Mouse (Mus musculus) heart, adult 2 months (tissue): ENCODE data around the gene Paxip1. TPM values are rescaled to one million over a fixed set of nuclear protein-coding genes. Genes with fewer than 3 reads are reported as not detected.
A peak's percentile ranks its signal among the peaks of the same experiment; 100 is the strongest.

ENCODE experiments used
- DNase-seq, 2 experiments: peaks; one replicate each; pipeline ENCODE4 v3.0.0; 2021
- H3K27ac ChIP-seq: fragments of 200-600 bp; 2 replicates; pipeline ENCODE4 v1.8.1; 2022
- H3K27me3 ChIP-seq: fragments of 200-500 bp; 2 replicates; pipeline ENCODE4 v1.6.1; 2012; ENCODE audit warnings: mild to moderate bottlenecking, low read length, inconsistent platforms, mixed read lengths; ENCODE audit not compliant: control insufficient read depth, insufficient read depth
- H3K36me3 ChIP-seq: fragments of 200-500 bp; 2 replicates; pipeline ENCODE4 v1.6.1; 2012; ENCODE audit warnings: low read length, inconsistent platforms; ENCODE audit not compliant: control insufficient read depth, insufficient read depth
- H3K4me1 ChIP-seq: fragments of 200-500 bp; 2 replicates; pipeline ENCODE4 v1.6.1; 2011; ENCODE audit warnings: low read length; ENCODE audit not compliant: control insufficient read depth, insufficient read depth
- H3K4me3 ChIP-seq: fragments of 200-600 bp; 2 replicates; pipeline ENCODE4 v1.8.1; 2022
- H3K79me2 ChIP-seq: fragments of 200-500 bp; replicated peaks from 2 replicates; pipeline ENCODE4 v1.6.1; 2012; ENCODE audit warnings: mild to moderate bottlenecking, inconsistent platforms, low read length, moderate library complexity, mixed read lengths; ENCODE audit not compliant: control insufficient read depth, insufficient read depth
- H3K9ac ChIP-seq: fragments of 200-500 bp; 2 replicates; pipeline ENCODE4 v1.6.1; 2012; ENCODE audit warnings: low read depth, mild to moderate bottlenecking, control low read depth, inconsistent platforms, low read length, mixed read lengths
- CTCF ChIP-seq: fragments of 200-600 bp; IDR thresholded peaks from 2 replicates; pipeline ENCODE4 v1.8.1; 2022; ENCODE audit warnings: antibody characterized with exemption, mild to moderate bottlenecking, moderate library complexity
- EP300 ChIP-seq: fragments of 200-500 bp; IDR thresholded peaks from 2 replicates; pipeline ENCODE4 v1.6.1; 2011; ENCODE audit warnings: low read depth, low read length, control low read depth; ENCODE audit not compliant: insufficient read depth
- POLR2A ChIP-seq: fragments of 200-500 bp; IDR thresholded peaks from 2 replicates; pipeline ENCODE4 v1.6.1; 2011; ENCODE audit warnings: mild to moderate bottlenecking, low read depth, low read length, control low read depth; ENCODE audit not compliant: insufficient read depth
- WGBS: fragments of 180-500 bp; shearing (Covaris S2); methylation state at CpG from one replicate; pipeline ENCODE4 v1.1.7; 2018; 5-methylcytosine and 5-hydroxymethylcytosine counted together
- intact Hi-C: fragments of 180-260 bp; cut with DNase I; formaldehyde crosslinking; loops from one replicate; pipeline ENCODE4 v1.15.1; 2025
- polyA plus RNA-seq: library from polyadenylated mRNA; depleted of rRNA; stranded (reverse); fragments of >200 nt; gene quantifications from 2 replicates; pipeline ENCODE4 v1.2.3, GENCODE M21; 2012
- total RNA-seq, 2 experiments: library from RNA; stranded (reverse); gene quantifications; 2 replicates each; pipeline ENCODE4 v1.2.3; 2021

Paxip1 gene
- total and polyA plus RNA-seq, 3 experiments, result 11.5 to 18.8 (median 14.6) TPM

GRCm38 (mm10) chr5:27719311-27719710, 72.2 kb downstream of the Paxip1 start:
- no peak overlapping the region for H3K27ac ChIP-seq
- H3K4me3 ChIP-seq, result no peak overlapping the region
- H3K36me3 ChIP-seq, result no peaks in the 10 kb centered on the region
- H3K9ac ChIP-seq, result no peak overlapping the region
- no peak for DNase-seq
- TF ChIP-seq CTCF (no peak), EP300 (no peak)
- no peaks in the 10 kb centered on the region for H3K79me2 ChIP-seq
- WGBS, result 63% methylated on average over 2 of the region's 2 CpGs
- no peaks in the 10 kb centered on the region for H3K4me1 ChIP-seq
- H3K27me3 ChIP-seq, result no peaks in the 10 kb centered on the region
- intact Hi-C loops, result no loop called here

DNA sequence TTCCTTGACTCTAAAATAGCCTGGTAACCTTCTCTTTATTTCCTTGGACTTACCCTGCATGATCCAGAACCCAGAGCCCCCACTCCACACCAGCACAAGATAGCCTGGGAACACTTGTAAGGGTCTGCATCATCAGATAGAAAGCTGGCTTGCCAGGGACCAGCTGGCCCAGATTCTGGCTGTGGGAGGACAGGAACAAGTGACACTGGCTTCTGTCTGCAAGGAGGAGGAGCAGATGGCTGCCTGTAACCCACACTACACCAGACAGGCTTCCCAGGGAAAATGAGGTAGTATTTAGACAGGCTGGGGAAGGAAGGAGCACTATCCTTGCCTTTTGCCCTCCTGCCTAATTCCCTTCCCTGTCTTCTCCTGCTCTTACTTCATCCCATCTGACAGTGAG, 74.2 kb downstream of the Paxip1 start:
- no peak for DNase-seq
- Histone ChIP-seq H3K27ac (no peak overlapping the region), H3K27me3 (no peaks in the 10 kb centered on the region), H3K9ac (no peak overlapping the region), H3K79me2 (no peaks in the 10 kb centered on the region), H3K4me1 (no peaks in the 10 kb centered on the region), H3K36me3 (no peaks in the 10 kb centered on the region), H3K4me3 (no peak overlapping the region)
- intact Hi-C loops, result no loop called here
- TF ChIP-seq POLR2A, result no peak
- no peak for TF ChIP-seq CTCF
- no peak for TF ChIP-seq EP300

DNA sequence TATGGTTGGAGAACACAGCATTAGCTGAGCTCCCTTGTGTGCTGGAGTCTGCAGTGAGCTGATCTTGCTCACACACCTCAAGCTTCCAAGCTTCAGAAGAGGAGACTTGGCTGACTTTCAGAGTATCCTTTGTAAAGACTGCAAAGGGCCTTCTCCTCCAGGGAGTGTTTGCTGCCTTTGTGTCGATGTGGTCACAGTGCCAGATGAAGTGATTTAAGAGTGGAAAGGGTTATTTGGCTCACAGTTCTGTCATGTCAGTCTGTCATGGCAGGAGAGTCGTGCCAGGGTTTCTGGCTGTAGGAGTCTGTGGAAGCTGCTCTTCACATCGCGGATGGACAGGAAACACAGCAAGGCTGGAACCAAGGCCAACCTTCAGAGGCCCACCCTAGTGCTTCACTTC, 75.5 kb downstream of the Paxip1 start:
- Histone ChIP-seq H3K27ac (no peak overlapping the region), H3K4me3 (no peak overlapping the region), H3K36me3 (no peaks in the 10 kb centered on the region), H3K79me2 (no peaks in the 10 kb centered on the region), H3K9ac (no peak overlapping the region), H3K4me1 (no peaks in the 10 kb centered on the region), H3K27me3 (no peaks in the 10 kb centered on the region)
- DNase-seq, result no peak
- 63% methylated on average over 4 of the region's 4 CpGs for WGBS
- intact Hi-C loops, result no loop called here
- no peak for TF ChIP-seq POLR2A
- no peak for TF ChIP-seq CTCF
- TF ChIP-seq EP300, result no peak

- Histone ChIP-seq H3K27ac (no peak overlapping the region), H3K27me3 (no peaks in the 10 kb centered on the region), H3K79me2 (no peaks in the 10 kb centered on the region), H3K4me3 (no peak overlapping the region), H3K36me3 (no peaks in the 10 kb centered on the region), H3K9ac (no peak overlapping the region), H3K4me1 (no peaks in the 10 kb centered on the region)
- TF ChIP-seq EP300 (no peak), POLR2A (no peak), CTCF (no peak)
- 53% methylated on average over 9 of the region's 9 CpGs for WGBS
- intact Hi-C loops, result no loop called here
- DNase-seq, result no peak
Observed at GRCm38 (mm10) chr5:27714356-27714755, 77.1 kb downstream of the Paxip1 start.

GRCm38 (mm10) chr5:27711461-27712192, 79.9 kb downstream of the Paxip1 start:
- 72% methylated on average over 8 of the region's 8 CpGs for WGBS

DNA sequence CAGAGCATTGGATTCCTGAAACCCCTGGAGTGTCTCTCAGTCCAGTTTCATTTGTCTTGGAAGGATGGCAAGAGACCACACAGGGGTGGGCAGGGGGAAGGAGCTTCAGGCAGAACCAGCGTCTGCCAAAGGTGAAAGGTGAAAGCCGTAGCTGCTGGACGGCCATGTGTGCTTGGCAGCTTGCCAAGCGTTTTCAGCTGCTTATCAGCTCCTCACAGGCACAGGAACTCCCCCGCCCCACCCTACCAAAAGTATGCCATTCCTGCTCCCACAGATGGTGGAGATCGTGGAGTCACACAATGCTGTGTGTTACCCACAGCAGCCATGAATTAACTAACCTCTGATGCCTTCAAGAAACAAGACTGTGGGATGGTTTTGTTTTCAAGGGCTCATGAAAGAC, 83.3 kb downstream of the Paxip1 start:
- Histone ChIP-seq H3K36me3 (no peaks in the 10 kb centered on the region), H3K79me2 (no peaks in the 10 kb centered on the region), H3K4me1 (peaks cover 14% of the 10 kb centered on the region; the same call in 1 of the 2 replicates), H3K27me3 (no peaks in the 10 kb centered on the region), H3K9ac (no peak overlapping the region), H3K4me3 (no peak overlapping the region), H3K27ac (peak overlapping the region; percentile 17; the same call in 1 of the 2 replicates)
- intact Hi-C loops, result no loop called here
- 2% methylated on average over 6 of the region's 6 CpGs for WGBS
- TF ChIP-seq EP300 (peak; percentile 94), CTCF (no peak), POLR2A (no peak)
- peak; percentile 42 to 53 for DNase-seq

More at GRCm38 (mm10) chr5:27711461-27712192, 79.9 kb downstream of the Paxip1 start:
- Histone ChIP-seq H3K9ac (no peak overlapping the region), H3K4me1 (peaks cover 10% of the 10 kb centered on the region; the same call in 1 of the 2 replicates), H3K36me3 (no peaks in the 10 kb centered on the region), H3K79me2 (no peaks in the 10 kb centered on the region), H3K4me3 (no peak overlapping the region), H3K27ac (no peak overlapping the region), H3K27me3 (no peaks in the 10 kb centered on the region)
- TF ChIP-seq POLR2A (no peak), EP300 (no peak), CTCF (no peak)
- intact Hi-C loops, result no loop called here
- DNase-seq, result no peak
